Mouse (Mus musculus) neural tube, postnatal 0 days (tissue): ENCODE results near the gene Gm3371. TPM values are rescaled to one million over a fixed set of nuclear protein-coding genes. Genes with fewer than 3 reads are reported as not detected.

ENCODE experiments used
- polyA plus RNA-seq: library from polyadenylated mRNA; unstranded; fragments of >200 nt; fragmentation: Nextera tagmentation; extraction: Ambion mirVana; gene quantifications from 2 replicates; pipeline ENCODE4 v1.2.1, GENCODE M21; 2015

Gm3371 gene
- not detected in 2 replicates for polyA plus RNA-seq

GRCm38 (mm10) chr14:44410588-44410987, at the start of gene Gm3371:
Gene Gm3371 (minus strand): TSS chr14:44410688.

GRCm38 (mm10) chr14:44433335-44433734, 22.8 kb upstream of the Gm3371 start, which contains the start of gene Gm8232:
Gene Gm8232 (plus strand): TSS chr14:44433635.

GRCm38 (mm10) chr14:44365057-44365456, 45.4 kb downstream of the Gm3371 start, which contains the start of gene Gm8229:
Gene Gm8229 (plus strand): TSS chr14:44365357.

Other genes with a start within 250 kb of the Gm3371 start
- not detected in 2 replicates for gene Gm8212, start 213.0 kb downstream of the Gm3371 start, polyA plus RNA-seq
- 0.12 TPM in 1 of 2 replicates, not detected in the other for gene 4930503E14Rik, start 197.4 kb downstream of the Gm3371 start, polyA plus RNA-seq
- gene Gm8220, start 125.1 kb downstream of the Gm3371 start, polyA plus RNA-seq = not detected in 2 replicates
- gene Gm5930, start 72.1 kb downstream of the Gm3371 start, polyA plus RNA-seq = not detected in 2 replicates
- not detected in 2 replicates for gene Gm8229, start 45.3 kb downstream of the Gm3371 start, polyA plus RNA-seq
- not detected in 2 replicates for gene Gm8232, start 22.9 kb upstream of the Gm3371 start, polyA plus RNA-seq
- gene BC061237, start 81.8 kb upstream of the Gm3371 start, polyA plus RNA-seq = not detected in 2 replicates
- gene Gm17093, start 107.6 kb upstream of the Gm3371 start, polyA plus RNA-seq = not detected in 2 replicates
- not detected in 2 replicates for gene Gm8247, start 172.5 kb upstream of the Gm3371 start, polyA plus RNA-seq
- 0.23 TPM in 1 of 2 replicates, not detected in the other for gene Gm5624, start 217.2 kb upstream of the Gm3371 start, polyA plus RNA-seq